Mouse (Mus musculus): ENCODE results near the gene Arhgef17.

Gene Arhgef17

GRCm38 (mm10) chr7:100911791-100912190, 20.1 kb downstream of the Arhgef17 start:
- no peak for DNase-seq (ENCODE audit: low spot score)

- DNase-seq (ENCODE audit: low spot score) = peak; percentile 54
These were observed 20.6 kb downstream of the Arhgef17 start for GRCm38 (mm10) chr7:100911246-100911770.

- DNase-seq (ENCODE audit: low spot score) = peak; percentile 46
These were observed 23.3 kb downstream of the Arhgef17 start for GRCm38 (mm10) chr7:100908567-100908966.

- DNase-seq (ENCODE audit: low spot score) = peak; percentile 47
These were observed 23.8 kb downstream of the Arhgef17 start for GRCm38 (mm10) chr7:100908061-100908460.

GRCm38 (mm10) chr7:100907231-100907630, 24.7 kb downstream of the Arhgef17 start:
- DNase-seq (ENCODE audit: low spot score) = peak; percentile 84

- no peak for DNase-seq (ENCODE audit: low spot score)
These were observed 25.7 kb downstream of the Arhgef17 start for GRCm38 (mm10) chr7:100906029-100906789.

GRCm38 (mm10) chr7:100905037-100905436, 26.9 kb downstream of the Arhgef17 start:
- no peak for DNase-seq (ENCODE audit: low spot score)

GRCm38 (mm10) chr7:100904612-100905011, 27.3 kb downstream of the Arhgef17 start:
- DNase-seq (ENCODE audit: low spot score) = no peak

- no peak for DNase-seq (ENCODE audit: low spot score)
These were observed 29.3 kb downstream of the Arhgef17 start for GRCm38 (mm10) chr7:100902451-100903137.

- DNase-seq (ENCODE audit: low spot score) = no peak
These were observed 34.1 kb downstream of the Arhgef17 start for GRCm38 (mm10) chr7:100897828-100898227.

- DNase-seq (ENCODE audit: low spot score) = no peak
These were observed 37.1 kb downstream of the Arhgef17 start for GRCm38 (mm10) chr7:100894833-100895226.

GRCm38 (mm10) chr7:100894057-100894832, 37.7 kb downstream of the Arhgef17 start:
- no peak for DNase-seq (ENCODE audit: low spot score)

- peak; percentile 16 for DNase-seq (ENCODE audit: low spot score)
These were observed 38.5 kb downstream of the Arhgef17 start for GRCm38 (mm10) chr7:100893249-100894056.

- peak; percentile 25 for DNase-seq (ENCODE audit: low spot score)
These were observed 45.4 kb downstream of the Arhgef17 start for GRCm38 (mm10) chr7:100886535-100886934.

GRCm38 (mm10) chr7:100884460-100884859, 47.4 kb downstream of the Arhgef17 start:
- no peak for DNase-seq (ENCODE audit: low spot score)

- DNase-seq (ENCODE audit: low spot score) = no peak
These were observed 50.0 kb downstream of the Arhgef17 start for GRCm38 (mm10) chr7:100881950-100882349.

- DNase-seq (ENCODE audit: low spot score) = no peak
These were observed 50.4 kb downstream of the Arhgef17 start for GRCm38 (mm10) chr7:100881531-100881930.

- peak; percentile 67 for DNase-seq (ENCODE audit: low spot score)
These were observed 52.3 kb downstream of the Arhgef17 start for GRCm38 (mm10) chr7:100879595-100879994.

GRCm38 (mm10) chr7:100876771-100877170, 55.1 kb downstream of the Arhgef17 start:
- no peak for DNase-seq (ENCODE audit: low spot score)

- no peak for DNase-seq (ENCODE audit: low spot score)
These were observed 55.6 kb downstream of the Arhgef17 start for GRCm38 (mm10) chr7:100876293-100876692.

- DNase-seq (ENCODE audit: low spot score) = no peak
These were observed 56.1 kb downstream of the Arhgef17 start for GRCm38 (mm10) chr7:100875822-100876221.
